Mouse (Mus musculus) neural tube, embryonic 10.5 days (tissue): Measurements from ENCODE around the gene Tlx2.

ENCODE experiments used
- DNase-seq: peaks from one replicate; pipeline ENCODE4 v3.0.0-alpha.2; 2017; ENCODE audit warnings: low spot score; ENCODE audit errors: extremely low spot score

The Tlx2 gene

DNA sequence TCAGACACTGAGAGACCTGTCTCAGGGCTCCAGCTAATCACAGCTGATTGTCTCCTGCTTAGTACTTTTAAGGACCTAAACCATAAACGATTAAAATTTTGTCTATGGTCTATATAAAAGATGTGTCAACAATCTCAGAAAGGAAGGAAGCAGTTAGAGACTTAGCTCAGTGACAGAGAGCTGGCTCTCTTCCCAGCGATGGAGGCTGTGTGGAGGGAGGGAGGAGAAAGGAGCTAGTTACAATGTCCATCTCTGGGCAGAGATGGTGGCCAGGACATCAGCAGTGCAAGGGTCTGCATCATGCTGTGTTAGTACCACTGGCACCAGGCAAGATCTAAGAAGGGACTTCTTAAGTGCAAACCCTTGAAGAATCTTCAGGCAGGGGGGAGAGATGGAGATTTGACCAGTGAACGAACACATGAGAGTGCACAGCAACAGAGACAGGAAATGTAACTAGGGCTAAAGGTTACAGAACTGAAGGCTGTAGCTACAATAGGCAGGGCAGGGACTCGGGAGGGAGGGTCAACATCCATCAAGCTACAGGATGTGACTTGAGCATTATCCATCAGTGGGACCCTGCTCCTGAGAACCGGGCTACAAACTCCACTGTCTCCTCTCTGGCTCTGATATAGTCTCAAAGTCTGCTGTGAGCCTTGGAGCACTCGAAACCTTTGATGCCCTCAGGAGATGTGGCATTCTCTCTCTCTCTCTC, 22.5 kb upstream of the Tlx2 start:
- DNase-seq, result no peak

DNA sequence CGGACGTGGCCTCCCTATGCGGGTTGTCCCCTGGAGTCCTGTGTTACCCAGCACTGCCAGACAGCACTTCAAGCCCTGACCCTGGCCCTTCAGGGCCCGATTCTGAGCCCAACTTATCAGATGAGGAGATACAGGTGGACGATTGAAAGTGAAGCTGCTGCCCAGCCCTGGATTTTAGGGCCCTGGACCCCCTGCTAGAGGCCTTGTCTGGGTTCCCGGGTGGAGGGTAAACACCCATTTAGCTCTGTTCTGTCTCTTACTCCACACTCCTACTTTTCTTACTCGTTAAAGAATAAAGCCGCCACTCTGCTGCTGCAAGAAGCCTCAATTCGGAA, 17.8 kb upstream of the Tlx2 start:
- no peak for DNase-seq

DNA sequence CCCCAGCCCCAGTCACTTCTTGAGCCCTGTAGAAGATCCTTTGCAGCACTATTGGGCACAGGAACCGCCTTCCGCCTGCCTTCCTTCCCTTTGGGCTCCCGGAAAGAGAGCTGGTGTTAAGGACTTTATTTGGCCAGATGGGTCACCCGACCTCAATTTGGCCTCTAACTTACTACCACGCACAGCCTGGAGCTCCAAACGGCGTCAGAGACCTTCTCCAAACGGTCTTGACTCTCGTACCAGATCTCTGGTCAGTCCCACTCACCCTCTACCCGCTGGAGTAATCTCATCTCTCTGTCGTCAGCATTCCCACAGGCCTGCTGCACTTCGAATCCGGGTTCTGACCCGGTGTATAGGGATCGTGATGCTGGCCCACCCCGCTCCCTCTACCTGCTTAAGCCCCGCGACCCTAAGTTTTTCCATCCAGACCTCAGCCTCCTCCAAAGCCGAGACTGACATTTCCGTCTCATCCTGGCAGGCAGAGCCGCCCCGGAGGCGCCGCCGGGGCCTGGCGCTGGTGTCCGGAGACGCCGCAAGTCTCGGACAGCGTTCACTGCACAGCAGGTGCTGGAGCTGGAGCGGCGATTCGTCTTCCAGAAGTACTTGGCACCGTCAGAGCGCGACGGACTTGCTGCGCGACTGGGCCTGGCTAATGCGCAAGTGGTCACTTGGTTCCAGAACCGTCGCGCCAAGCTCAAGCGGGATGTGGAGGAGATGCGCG, 17.3 kb upstream of the Tlx2 start:
- peak; percentile 63 for DNase-seq

DNA sequence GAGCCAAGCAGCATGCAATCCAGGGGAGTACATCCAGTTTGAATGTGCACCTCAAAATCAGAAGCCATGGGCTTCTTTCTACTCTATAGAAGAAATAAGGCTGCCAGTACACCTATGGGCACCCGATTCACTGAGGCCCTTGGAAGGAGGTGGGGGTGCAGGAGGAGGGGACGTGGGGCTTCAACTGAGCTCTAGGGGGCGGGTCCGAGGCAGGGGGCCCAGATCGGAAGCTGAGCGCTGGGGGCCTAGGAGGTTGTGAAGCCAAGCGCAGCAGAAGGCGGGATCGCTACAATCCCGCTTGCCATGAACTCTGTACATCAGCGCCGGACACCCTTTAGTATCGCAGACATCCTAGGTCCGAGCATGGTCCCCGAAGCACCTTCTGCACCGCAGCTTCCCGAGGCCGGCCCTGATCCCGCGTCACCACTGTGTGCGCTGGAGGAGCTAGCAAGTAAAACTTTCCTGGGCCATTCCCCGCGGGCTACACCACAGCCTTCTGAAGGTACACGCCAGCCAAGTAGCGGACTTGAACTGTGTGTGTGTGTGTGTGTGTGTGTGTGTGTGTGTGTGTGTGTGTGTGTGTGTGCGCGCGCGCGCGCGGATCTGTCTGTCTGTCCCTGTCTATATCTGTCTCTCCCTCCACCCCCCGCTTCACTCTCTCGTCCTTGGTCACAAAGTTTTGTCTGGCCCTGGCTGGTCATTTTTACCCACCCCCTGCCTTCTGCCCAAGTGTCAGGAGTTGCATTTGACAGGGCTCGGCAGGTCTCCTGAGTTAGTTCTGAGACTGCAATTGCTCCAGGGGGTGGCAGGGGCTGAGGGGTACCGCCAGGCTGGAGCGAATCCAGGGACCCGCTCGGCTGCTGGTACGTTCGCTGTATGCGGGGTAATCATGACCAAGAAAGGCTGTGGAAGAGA, 16.3 kb upstream of the Tlx2 start, which contains the start of gene Lbx2:
TSS of gene Lbx2 (plus strand) at position 247 of the 915 bp plus-strand sequence.
- peak; percentile 49 for DNase-seq

DNA sequence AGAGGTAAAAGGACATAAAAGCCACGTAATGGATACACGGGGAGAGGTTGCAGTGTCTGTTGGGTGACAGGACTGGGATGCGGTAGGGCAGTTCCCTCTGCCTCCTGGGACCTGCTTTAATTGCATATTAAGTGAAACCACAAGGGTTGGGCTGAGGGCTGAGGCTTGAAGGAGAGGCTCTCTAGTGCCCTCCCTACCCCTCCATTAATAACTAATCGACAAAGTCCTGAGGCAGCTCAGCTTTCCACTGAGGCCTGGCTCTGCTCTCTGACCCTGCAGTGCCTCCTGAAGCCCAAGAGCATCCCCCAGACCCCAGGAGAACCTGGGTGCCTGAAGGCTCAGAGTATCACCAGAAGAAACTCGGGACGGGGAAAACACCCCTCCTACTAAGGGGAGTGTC, 14.4 kb upstream of the Tlx2 start:
- no peak for DNase-seq

DNA sequence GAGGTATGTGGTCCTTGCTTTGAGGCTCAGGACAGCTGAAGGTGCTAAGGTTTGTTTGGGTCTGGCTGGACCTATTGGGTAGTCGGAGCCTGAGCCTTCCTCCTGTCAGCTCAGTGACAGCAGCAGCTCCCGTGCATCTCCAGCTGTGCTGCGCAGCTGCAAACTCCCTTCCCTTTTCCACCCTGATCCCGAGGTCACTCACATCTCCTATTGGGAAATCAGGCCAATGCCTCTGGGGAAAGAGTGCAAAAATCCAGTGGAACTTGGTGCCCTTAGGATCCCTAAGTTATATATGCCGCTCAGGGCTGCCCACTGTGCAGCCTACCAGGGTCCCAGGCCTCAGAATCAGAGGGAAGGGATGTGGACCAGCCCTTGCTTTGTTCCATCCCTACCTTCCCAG, 13.4 kb upstream of the Tlx2 start:
- no peak for DNase-seq

DNA sequence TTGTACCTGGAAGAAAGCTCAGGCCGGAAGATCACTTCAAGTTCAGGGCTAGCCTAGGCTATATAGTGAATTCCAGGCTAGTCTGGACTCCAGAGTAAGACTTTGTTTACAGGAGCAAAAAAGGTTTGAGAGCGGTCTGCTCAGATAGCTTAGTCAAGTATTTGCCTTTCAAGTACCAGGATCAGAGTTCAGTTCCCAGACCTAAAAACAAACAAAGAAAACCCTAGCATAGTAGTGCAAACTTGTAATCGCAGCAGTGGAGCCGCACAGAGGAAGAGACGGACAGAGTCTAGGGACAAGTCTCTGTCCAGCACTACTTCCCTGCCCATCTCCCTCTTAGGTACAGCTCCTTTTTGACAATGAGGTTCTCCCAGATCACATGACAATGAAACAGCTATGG, 10.1 kb upstream of the Tlx2 start:
- DNase-seq, result no peak

DNA sequence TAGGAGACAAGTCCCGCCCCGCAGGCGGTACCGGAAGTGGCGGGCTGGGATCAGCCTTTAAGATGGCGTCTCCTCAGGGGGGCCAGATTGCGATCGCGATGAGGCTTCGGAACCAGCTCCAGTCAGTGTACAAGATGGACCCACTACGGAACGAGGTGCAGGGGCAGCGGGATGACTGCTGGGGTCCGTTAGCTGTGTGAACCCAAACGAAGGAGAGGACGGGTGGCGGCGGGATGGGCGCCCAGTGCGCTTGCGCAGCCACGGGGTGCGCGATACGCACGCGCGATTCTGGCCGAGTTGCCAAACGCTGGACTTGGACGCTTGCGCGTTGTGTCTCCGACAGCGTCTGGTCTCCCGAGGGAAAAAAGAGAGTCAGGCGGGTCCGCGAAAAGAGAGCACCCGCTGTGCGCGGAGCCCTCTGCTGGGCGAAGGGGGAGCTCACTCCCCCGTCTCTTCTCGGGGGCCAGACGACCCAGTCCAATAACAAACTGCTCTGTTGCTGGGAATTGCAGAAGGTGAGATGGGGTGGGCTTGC, 8.3 kb upstream of the Tlx2 start:
- DNase-seq, result peak; percentile 100

DNA sequence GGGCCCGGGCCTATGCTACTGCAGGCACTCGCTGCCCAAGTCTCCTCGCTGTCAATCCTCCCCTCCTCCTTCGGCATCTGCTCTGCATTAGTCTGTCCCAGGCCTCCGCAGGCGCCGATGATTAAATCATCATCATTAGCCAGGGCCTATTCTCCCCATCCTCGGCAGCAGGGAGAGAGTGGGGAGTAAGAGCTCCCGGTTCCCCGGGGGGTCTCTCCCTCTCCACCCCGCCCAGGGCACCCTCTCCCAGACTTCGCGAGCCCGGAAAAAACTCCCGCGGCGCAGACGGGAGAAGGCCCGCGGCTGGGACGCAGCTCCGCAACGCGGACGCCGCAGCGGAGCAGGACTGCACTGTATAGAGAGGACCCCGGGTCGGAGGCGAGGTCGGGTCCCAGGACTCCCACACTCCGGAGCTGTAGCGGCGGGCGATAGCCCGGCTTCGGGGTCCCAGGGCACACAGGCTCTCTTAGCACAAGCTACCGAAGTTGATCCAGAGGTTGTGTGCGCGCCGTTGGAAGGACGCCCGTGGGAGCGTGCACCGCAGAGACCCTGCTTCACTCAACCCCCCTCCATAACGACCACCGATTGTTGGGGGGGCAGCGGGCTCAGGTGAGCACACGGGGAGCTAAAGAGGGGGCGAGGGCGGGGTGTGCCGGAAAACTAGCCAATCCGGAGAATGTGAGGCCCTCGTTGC, 7.7 kb upstream of the Tlx2 start, which contains the start of gene Pcgf1:
TSS of gene Pcgf1 (plus strand) at position 240 of the 694 bp plus-strand sequence.
- DNase-seq, result no peak

DNA sequence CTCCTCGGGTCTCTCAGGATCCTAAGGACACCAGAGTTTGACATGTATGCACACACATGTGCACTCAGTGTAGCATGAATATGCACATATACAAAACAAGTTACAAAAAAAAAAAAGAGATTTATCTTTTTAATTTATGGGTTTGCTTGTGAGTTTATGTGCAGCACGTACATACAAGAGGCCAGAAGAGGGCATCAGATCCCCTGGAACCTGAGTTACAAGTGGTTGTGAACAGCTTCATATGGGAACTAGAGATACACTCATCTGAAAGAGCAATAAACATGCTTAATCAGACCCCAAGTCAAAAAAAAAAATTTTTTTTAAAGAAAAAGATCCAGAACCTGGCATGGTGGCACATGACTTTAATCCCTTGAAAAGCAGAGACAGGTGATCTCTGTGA, 4.9 kb upstream of the Tlx2 start:
- DNase-seq, result no peak

DNA sequence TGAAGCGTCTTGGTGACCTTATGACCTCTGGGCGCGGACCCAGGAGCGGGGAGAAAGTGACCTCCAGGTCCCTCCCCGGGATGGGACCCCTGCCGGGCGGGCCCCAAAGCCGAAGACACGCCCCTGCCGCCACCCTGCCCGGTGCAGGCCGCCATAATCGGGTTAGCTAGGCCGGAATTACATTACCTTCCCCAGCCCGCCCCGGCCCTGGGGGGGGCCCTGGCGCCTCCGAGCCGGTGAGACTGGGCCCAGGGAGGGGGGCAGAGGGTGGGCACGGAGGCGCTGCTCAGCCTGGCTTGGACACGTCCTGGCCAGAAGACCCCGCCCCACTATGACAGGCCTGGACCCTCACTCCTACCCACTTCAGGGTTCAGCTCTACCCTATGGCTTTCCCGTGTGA, 1.1 kb upstream of the Tlx2 start:
- DNase-seq, result no peak

DNA sequence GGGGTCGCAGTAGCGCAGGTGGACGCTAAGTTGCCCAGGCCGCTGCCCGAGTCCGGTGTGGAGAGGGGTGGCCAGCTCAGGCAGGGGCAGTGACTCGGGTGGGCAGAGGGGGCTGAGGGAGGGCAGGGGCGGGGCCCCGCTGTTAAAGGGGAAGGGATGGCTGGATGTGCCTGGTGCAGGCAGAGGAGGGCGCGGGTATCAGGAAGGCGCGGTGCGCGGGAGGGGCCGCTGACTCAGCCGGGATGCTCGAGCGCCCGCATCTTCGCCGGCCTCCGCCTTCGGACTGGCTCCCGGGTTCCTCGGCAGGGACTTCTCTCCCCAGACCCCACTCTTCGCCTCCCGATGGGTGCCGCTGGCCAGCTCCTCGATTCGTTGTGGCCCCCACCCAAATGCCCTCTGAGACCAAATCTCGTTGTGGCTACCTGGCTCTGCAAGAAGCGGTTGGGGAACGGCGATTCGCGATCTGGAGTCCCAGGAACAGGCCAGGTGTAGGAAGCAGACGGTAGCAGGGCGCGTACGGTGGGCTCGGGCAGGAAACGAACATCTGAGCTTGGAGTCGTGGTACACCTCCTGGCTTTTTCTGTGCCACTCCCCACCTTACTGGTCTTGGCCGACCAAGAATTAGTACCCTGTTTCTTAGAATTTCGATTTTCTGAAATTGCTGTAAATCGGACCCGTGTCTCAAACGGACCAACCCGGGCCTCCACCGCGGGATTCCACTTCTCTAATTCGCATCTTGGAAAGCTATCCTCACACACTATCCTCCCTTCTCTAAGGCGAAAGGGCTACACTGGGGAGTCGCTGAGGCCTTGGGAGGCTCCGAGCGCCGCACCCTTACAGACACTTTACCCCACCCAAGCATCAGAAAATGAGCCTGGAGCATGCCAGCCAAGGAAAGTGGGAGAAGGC, 472 bp upstream of the Tlx2 start:
- peak; percentile 82 for DNase-seq

DNA sequence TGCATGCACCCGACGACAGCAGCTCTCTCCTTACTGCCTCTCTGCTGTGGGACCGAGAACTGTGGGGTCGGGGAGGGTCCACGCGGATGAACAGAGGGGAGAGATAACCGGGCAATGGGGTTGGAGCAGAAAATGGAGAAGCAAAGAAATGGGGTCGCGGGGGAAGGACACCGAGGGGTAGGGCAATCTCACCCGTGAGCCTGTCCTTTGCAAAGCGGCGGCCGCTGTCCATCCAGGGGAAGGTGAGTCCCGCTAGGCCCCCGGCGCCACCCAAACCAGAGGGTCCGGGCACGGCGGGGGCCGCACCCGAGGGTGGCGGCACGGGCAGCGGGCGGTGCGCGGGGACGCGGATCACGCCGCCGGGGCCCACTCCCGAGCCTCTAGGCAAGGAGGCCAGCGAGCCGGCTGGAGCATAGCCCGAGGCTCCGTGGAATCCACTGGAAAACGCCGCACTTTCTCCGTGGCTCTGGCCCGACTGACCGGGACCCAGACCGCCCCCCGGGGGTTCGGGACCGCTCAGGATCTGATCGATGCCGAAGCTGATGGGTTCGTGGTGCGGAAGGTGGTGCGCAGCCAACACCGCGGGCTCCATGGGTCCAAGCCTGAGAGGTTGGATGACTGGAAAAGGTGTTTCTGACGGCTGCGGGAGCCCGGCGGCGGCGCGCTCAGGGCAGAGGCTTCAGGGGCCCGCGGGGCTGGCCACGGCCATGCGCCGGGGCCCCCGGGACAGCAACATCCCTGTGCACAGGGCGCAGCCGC, 426 bp downstream of the Tlx2 start:
- DNase-seq, result peak; percentile 66

DNA sequence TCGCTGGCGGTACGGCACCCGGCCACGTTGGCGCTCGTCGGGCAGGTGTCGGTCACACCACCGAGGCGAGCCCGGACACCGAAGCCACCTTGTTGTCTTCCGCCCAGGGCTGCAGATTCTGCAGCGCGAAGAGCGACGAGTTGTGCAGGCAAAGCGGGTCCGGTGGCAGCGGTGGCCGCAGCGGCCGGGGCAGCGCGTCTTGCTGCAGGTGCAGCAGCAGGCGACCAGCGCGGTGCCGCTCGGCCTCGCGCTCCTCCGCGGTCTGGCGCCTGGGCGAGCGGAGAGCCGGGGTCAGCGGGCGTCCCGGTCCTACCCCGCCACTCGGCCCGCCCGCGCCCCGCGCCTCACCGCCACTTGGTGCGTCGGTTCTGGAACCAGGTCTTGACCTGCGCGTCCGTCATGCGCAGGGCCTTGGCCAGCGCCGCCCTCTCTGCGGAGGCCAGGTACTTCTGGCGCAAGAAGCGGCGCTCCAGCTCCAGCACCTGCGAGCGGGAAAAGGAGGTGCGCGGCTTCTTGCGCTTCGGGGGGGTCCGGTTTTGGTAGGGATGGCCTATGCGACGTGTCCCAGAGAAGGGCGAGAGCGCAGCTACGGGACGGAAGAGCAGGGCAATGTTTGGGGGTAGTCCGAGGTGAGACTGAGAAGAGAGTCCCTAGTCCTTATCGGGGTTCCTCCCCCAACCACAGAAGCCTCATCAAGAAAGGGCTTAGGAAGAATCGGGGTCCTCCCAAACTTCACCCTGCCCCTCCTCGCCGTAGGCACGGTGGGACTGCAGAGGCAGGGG, 1.2 kb downstream of the Tlx2 start:
- peak; percentile 70 for DNase-seq

DNA sequence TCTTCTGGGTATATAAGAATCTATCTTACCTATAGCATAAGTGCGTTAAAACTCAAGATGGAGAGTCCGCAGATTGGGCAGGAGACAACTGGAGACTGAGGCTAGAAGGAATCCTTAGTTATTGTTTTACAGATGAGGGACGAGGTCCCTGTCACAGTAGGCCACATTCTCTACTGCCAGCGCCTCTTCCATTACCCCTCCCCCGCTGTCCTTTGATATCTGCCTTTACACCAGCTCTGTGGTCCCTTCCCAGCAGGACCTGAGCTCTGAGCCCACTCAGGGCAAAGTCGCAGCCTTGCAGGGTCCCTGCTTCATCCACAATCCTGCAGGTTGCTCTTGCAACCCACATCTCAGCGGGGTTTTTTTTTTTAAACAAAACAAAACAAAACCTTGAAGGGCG, 1.9 kb downstream of the Tlx2 start:
- no peak for DNase-seq

DNA sequence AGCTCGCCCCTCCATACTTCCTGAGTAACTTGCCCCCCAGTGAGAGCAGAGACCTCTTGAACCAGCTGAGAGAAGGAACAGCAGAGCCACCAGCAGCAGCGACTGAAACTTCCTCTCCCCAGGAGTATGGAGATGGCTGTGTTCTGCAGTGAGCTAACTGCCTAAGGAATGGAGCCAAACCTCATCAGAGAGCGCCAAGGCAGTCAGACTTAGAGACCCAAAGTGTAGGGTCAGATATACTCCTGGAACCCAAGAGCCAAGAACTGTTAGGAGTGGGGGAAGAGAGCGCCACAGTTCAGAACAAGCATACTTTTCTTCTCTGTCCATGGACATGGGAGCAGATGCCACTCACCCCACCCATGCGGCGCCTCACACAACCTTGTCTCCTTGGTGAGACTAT, 3.7 kb downstream of the Tlx2 start:
- no peak for DNase-seq

DNA sequence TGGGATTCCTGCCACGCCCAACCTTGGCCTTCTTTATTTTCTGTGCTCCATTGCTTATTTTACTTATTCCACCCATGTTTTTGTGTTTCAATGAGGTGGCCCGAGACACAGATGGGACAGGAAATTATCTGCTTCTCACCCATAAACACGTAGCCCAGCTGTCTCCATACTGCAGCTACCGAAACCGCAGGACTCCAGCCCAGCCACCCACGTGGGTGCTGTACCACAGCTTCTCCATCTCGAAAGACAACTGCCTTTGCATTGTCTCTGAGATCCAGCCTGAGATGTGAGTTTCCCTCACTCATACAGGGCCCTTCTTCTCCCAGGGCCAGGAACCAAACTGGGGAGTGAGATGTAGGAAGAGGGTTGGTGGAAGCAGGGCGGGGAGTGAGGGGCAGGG, 4.1 kb downstream of the Tlx2 start:
- DNase-seq, result no peak

DNA sequence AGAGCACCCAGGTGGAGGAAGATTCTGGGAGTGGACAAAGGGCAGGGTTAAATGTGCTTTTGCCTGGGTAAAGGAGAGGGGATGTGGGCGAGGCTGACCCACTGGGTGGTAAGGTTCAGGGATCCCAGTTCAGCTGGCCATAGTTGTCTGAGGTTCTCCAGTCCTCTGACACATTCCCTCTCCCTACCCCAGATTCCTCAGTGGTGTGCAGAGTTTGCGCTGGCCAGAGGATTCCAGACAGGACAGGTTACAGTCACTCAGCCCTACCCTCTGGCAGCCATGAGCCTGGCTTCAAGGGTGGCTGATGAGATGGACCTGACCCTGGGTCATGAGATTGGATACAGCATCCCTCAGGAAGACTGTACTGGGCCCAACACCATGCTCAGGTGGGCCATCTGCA, 11.4 kb downstream of the Tlx2 start:
- no peak for DNase-seq

DNA sequence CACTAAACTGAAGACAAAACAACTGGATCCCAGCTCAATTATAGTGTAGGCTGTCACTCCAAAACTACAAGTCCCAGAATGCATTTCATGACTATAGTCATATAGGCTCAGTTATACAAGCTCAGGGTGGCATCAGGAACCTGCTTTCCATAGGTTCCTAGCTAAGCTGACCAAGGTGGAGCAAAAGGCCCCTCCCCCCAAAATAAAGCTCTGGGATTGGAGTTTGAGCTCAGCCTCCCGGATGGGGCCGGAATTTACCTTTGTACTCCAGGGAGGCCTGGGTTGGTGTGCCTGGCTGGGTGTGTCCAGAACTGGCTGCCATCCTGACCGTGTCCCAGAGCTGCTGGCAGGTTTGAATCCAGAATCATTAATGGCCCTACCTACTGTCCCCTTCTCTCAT, 12.3 kb downstream of the Tlx2 start, which contains the start of gene Dqx1:
TSS of gene Dqx1 (plus strand) at position 55 of the 400 bp plus-strand sequence.
- no peak for DNase-seq
